Mouse (Mus musculus) forebrain, embryonic 11.5 days (tissue): ENCODE results near the gene Plekhd1. TPM values are rescaled to one million over a fixed set of nuclear protein-coding genes. Genes with fewer than 3 reads are reported as not detected.

ENCODE experiments used
- ATAC-seq: fragments of 200-750 bp; cut with Nextera tagmentation; replicated peaks from 2 replicates; pipeline ENCODE4 v1.8.0; 2017; ENCODE audit warnings: moderate TSS enrichment; ENCODE audit not compliant: low FRiP score
- DNase-seq: peaks from one replicate; pipeline ENCODE4 v3.0.0-alpha.2; 2017; ENCODE audit warnings: low spot score
- H3K27ac ChIP-seq: fragments of 300-500 bp; sonication (generic); 2 replicates; pipeline ENCODE4 v1.5.1; 2014; ENCODE audit warnings: low read depth, low read length
- H3K27me3 ChIP-seq: fragments of 300-500 bp; sonication (generic); 2 replicates; pipeline ENCODE4 v1.6.1; 2014; ENCODE audit warnings: mild to moderate bottlenecking, low read length, mixed read lengths; ENCODE audit not compliant: control insufficient read depth, insufficient read depth
- H3K36me3 ChIP-seq: fragments of 300-500 bp; sonication (generic); 2 replicates; pipeline ENCODE4 v1.6.1; 2014; ENCODE audit warnings: mild to moderate bottlenecking, low read length, moderate library complexity, mixed read lengths; ENCODE audit not compliant: control insufficient read depth, insufficient read depth
- H3K4me1 ChIP-seq: fragments of 300-500 bp; sonication (generic); replicated peaks from 2 replicates; pipeline ENCODE4 v1.6.1; 2014; ENCODE audit warnings: low read length, mixed read lengths; ENCODE audit not compliant: control insufficient read depth, insufficient read depth
- H3K4me2 ChIP-seq: fragments of 300-500 bp; sonication (generic); 2 replicates; pipeline ENCODE4 v1.6.1; 2014; ENCODE audit warnings: low read depth, mild to moderate bottlenecking, low read length, moderate library complexity, mixed read lengths; ENCODE audit not compliant: severe bottlenecking
- H3K4me3 ChIP-seq: fragments of 300-500 bp; sonication (generic); 2 replicates; pipeline ENCODE4 v1.5.1; 2014; ENCODE audit warnings: low read depth, low read length
- H3K9ac ChIP-seq: fragments of 300-500 bp; sonication (generic); 2 replicates; pipeline ENCODE4 v1.6.1; 2014; ENCODE audit warnings: low read length
- H3K9me3 ChIP-seq: fragments of 300-500 bp; sonication (generic); 2 replicates; pipeline ENCODE4 v1.6.1; 2016; ENCODE audit warnings: low read length, mixed read lengths; ENCODE audit not compliant: control insufficient read depth
- WGBS: fragments of 180-500 bp; shearing (Covaris S2); extraction: QIAGEN DNeasy Blood & Tissue Kit; methylation state at CpG from one replicate; pipeline ENCODE4 v1.1.7; 2014; 5-methylcytosine and 5-hydroxymethylcytosine counted together
- polyA plus RNA-seq: library from polyadenylated mRNA; unstranded; fragments of >200 nt; fragmentation: Nextera tagmentation; extraction: Ambion mirVana; gene quantifications from 2 replicates; pipeline ENCODE4 v1.2.1, GENCODE M21; 2014

Gene Plekhd1
- polyA plus RNA-seq, 1 experiment from 2014 or later: 0.60 TPM

- peaks cover 11% of the 10 kb centered on the region for H3K36me3 ChIP-seq
- no peak for ATAC-seq
- peaks cover 11% of the 10 kb centered on the region for H3K9me3 ChIP-seq
- H3K27me3 ChIP-seq: peaks cover 3% of the 10 kb centered on the region; the same call in 1 of the 2 replicates
- WGBS: 92% methylated on average over 5 of the region's 5 CpGs
- no peak overlapping the region for H3K4me3 ChIP-seq
- H3K4me2 ChIP-seq: no peak overlapping the region
- no peak overlapping the region for H3K9ac ChIP-seq
- no peak for DNase-seq
- H3K27ac ChIP-seq: no peak overlapping the region
- H3K4me1 ChIP-seq: peaks cover 6% of the 10 kb centered on the region; the same call in 1 of the 2 replicates
Observed at GRCm38 (mm10) chr12:80762982-80763381, 70.6 kb downstream of the Plekhd1 start.

DNA sequence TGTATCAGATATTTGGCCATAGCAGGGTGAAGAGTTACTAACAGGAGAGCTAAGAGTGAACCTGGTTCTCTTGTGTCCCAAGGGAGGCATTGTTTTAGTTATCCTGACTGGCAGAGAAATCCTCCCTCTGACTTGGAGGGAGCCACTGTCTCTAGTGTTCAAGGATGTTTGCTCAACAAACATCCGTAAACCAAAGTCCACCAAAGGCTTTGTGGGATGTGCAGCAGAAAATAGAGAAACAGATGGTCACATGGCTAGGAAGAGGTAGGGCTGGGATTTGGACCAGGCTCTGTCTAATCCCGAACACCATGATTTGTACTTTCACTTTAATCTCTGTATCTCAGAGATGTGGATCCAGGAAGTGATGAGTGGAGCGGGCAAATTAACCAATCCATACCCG lies 71.7 kb downstream of the Plekhd1 start:
- DNase-seq (no peak), ATAC-seq (no peak)
- WGBS: 80% methylated on average over 4 of the region's 4 CpGs

DNA sequence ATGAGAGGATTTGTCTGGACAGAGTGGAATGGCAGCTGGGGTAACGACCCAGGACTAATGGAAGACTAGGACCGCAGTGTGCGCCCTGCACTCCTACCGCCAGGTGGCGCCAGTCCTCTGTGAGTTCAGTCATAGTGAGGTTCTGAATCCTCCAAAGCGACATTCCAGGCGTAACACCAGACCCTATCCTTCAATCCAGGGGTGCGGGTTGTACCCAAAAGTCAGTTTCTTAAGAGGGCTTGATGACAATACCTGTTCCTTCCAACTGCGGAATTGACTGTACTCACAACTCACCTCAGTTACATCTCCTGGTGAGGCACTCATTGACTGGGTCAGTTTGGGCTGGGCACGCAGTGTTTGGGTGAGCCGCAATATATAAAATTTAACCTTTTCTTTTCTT lies 77.3 kb downstream of the Plekhd1 start:
- H3K27me3 ChIP-seq: no peaks in the 10 kb centered on the region
- H3K4me3 ChIP-seq: no peak overlapping the region
- 21% methylated on average over 11 of the region's 11 CpGs for WGBS
- no peak overlapping the region for H3K4me2 ChIP-seq
- no peaks in the 10 kb centered on the region for H3K36me3 ChIP-seq
- peak; percentile 94 for DNase-seq
- H3K9me3 ChIP-seq: no peaks in the 10 kb centered on the region
- H3K9ac ChIP-seq: no peak overlapping the region
- H3K4me1 ChIP-seq: no peaks in the 10 kb centered on the region
- peak; percentile 85 for ATAC-seq
- no peak overlapping the region for H3K27ac ChIP-seq

More for the DNA sequence above, 71.7 kb downstream of the Plekhd1 start:
- H3K27me3 ChIP-seq: no peaks in the 10 kb centered on the region
- peaks cover 3% of the 10 kb centered on the region; the same call in 1 of the 2 replicates for H3K4me1 ChIP-seq
- H3K9me3 ChIP-seq: peaks cover under 1% of the 10 kb centered on the region; the same call in 1 of the 2 replicates
- no peaks in the 10 kb centered on the region; the same call in 1 of the 2 replicates for H3K36me3 ChIP-seq
- no peak overlapping the region for H3K4me2 ChIP-seq
- H3K27ac ChIP-seq: no peak overlapping the region
- no peak overlapping the region for H3K4me3 ChIP-seq
- H3K9ac ChIP-seq: no peak overlapping the region

Other genes with a start within 250 kb of the Plekhd1 start
- gene Exd2, start 229.5 kb upstream of the Plekhd1 start, polyA plus RNA-seq: 49.5 and 51.7 TPM in 2 replicates
- 19.9 and 20.3 TPM in 2 replicates for gene Galnt16, start 174.3 kb upstream of the Plekhd1 start, polyA plus RNA-seq
- 29.9 and 33.1 TPM in 2 replicates for gene Slc39a9, start 48.7 kb upstream of the Plekhd1 start, polyA plus RNA-seq
- 400 and 407 TPM in 2 replicates for gene Erh, start 48.2 kb upstream of the Plekhd1 start, polyA plus RNA-seq
- 5.1 and 6.8 TPM in 2 replicates for gene Ccdc177, start 68.1 kb downstream of the Plekhd1 start, polyA plus RNA-seq
- gene Susd6, start 97.9 kb downstream of the Plekhd1 start, polyA plus RNA-seq: 19.9 and 21.5 TPM in 2 replicates